Mouse (Mus musculus): ENCODE data around the gene Ptpn12.
"Not testable (repeated sequence)": the region's sequence is repeated elsewhere in the genome, so short reads cannot be mapped to it uniquely, and the experiment has no call there.

The Ptpn12 gene

GRCm38 (mm10) chr5:20950855-20951650 is 104.7 kb downstream of the Ptpn12 start:
- peak; percentile 55 to 60 for DNase-seq

- DNase-seq, result no peak
These were observed 105.2 kb downstream of the Ptpn12 start for GRCm38 (mm10) chr5:20950516-20950854.

GRCm38 (mm10) chr5:20950093-20950492 is 105.6 kb downstream of the Ptpn12 start:
- no peak for DNase-seq

- no peak for DNase-seq
These were observed 108.8 kb downstream of the Ptpn12 start for GRCm38 (mm10) chr5:20946906-20947305.

GRCm38 (mm10) chr5:20944961-20945748 is 110.6 kb downstream of the Ptpn12 start:
- DNase-seq, result peak; percentile 30 to 51

GRCm38 (mm10) chr5:20943791-20944190 is 111.9 kb downstream of the Ptpn12 start:
- DNase-seq, result not testable (repeated sequence)

GRCm38 (mm10) chr5:20942523-20942922 is 113.2 kb downstream of the Ptpn12 start:
- no peak for DNase-seq

- peak; percentile 51 to 67 for DNase-seq
These were observed 114.5 kb downstream of the Ptpn12 start for GRCm38 (mm10) chr5:20941205-20941604.

- DNase-seq, result no peak
These were observed 115.0 kb downstream of the Ptpn12 start for GRCm38 (mm10) chr5:20940696-20941095.

- no peak for DNase-seq
These were observed 115.6 kb downstream of the Ptpn12 start for GRCm38 (mm10) chr5:20940040-20940571.

- DNase-seq, result no peak
These were observed 117.2 kb downstream of the Ptpn12 start for GRCm38 (mm10) chr5:20938523-20938922.
